Mouse (Mus musculus) liver, adult 2 months (tissue): ENCODE measurements around the gene Slc27a2.

Experiments
- CTCF ChIP-seq: fragments of 200-500 bp; IDR thresholded peaks from 2 replicates; pipeline ENCODE4 v1.5.1; 2011; ENCODE audit warnings: low read depth, low read length, control low read depth
- POLR2A ChIP-seq: fragments of 200-500 bp; IDR thresholded peaks from 2 replicates; pipeline ENCODE4 v1.6.1; 2011; ENCODE audit warnings: low read length, control low read depth; ENCODE audit not compliant: insufficient read depth; ENCODE audit errors: extremely low read depth

DNA sequence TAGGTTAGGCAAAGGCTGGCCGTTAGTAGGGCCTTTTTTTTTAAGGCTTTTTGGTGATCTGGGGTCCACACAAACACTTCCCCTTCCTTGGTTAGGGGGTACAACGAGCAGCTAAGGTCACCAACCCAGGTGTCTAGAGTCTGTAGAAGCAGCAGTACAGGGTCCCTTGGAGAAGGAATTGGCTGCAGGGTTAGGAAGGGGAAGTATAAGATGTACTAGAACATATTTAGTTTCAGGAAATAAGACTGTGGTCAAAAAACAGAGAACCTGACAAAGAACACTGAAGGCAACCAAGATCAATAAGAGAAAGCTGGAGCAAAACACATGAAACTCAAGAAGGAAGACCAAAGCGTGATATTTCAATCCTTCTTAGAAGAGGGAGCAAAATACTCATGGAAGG, 21.6 kb upstream of the Slc27a2 start:
- no peak for TF ChIP-seq POLR2A
- TF ChIP-seq CTCF, result no peak
